Mouse (Mus musculus) megakaryocyte progenitor cell, adult 5-6 weeks (primary cell): ENCODE measurements around the gene Gm21992. TPM values are rescaled to one million over a fixed set of nuclear protein-coding genes. Genes with fewer than 3 reads are reported as not detected.

Experiments
- ATAC-seq: replicated peaks from 2 replicates; pipeline ENCODE4 v1.8.0; 2016; ENCODE audit warnings: mild to moderate bottlenecking, moderate TSS enrichment, inconsistent platforms; ENCODE audit not compliant: poor library complexity
- total RNA-seq, 2 experiments: library from RNA; stranded (forward) in 1 of 2; stranded (reverse) in 1 of 2; fragments of 157-497, 149-512 nt in 1 of 2; fragments of 200-1000 nt in 1 of 2; gene quantifications; 2 replicates each; pipeline versions ENCODE4 v1.2.3 to v1.2.4; 2015 to 2017

Gene Gm21992
- 23.2 and 23.5 TPM in 2 replicates for total RNA-seq (2015)
- total RNA-seq (2017): 18.2 and 35.5 TPM in 2 replicates

- ATAC-seq: peak; percentile 92
These were observed at the start of gene Gm21992, which contains the start of gene Rbm14 for GRCm38 (mm10) chr19:4811063-4811908. Gm21992 (minus strand) TSS chr19:4811612. Rbm14 (minus strand) TSS chr19:4811634.

GRCm38 (mm10) chr19:4859081-4859480 lies 47.7 kb upstream of the Gm21992 start:
- peak; percentile 96 for ATAC-seq

- no peak for ATAC-seq
These were observed 44.5 kb upstream of the Gm21992 start for GRCm38 (mm10) chr19:4855951-4856350.

GRCm38 (mm10) chr19:4855470-4855820 lies 44.0 kb upstream of the Gm21992 start:
- ATAC-seq: no peak

GRCm38 (mm10) chr19:4854552-4855469 lies 43.4 kb upstream of the Gm21992 start, which contains the start of gene Ctsf:
Ctsf (plus strand) TSS chr19:4855130.
- peak; percentile 54 for ATAC-seq

- no peak for ATAC-seq
These were observed 38.9 kb upstream of the Gm21992 start for GRCm38 (mm10) chr19:4850281-4850680.

GRCm38 (mm10) chr19:4849800-4850199 lies 38.4 kb upstream of the Gm21992 start:
- no peak for ATAC-seq

- ATAC-seq: peak; percentile 83
These were observed 36.1 kb upstream of the Gm21992 start for GRCm38 (mm10) chr19:4847490-4847889.

- ATAC-seq: no peak
These were observed 34.4 kb upstream of the Gm21992 start for GRCm38 (mm10) chr19:4845846-4846245.

GRCm38 (mm10) chr19:4842611-4843010 lies 31.2 kb upstream of the Gm21992 start:
- ATAC-seq: no peak

- ATAC-seq: no peak
These were observed 29.4 kb upstream of the Gm21992 start for GRCm38 (mm10) chr19:4840848-4841247.

GRCm38 (mm10) chr19:4839149-4839548 lies 27.7 kb upstream of the Gm21992 start, which contains the start of the genes Ccs and Ccdc87:
Ccs (minus strand) TSS chr19:4839332.
Ccdc87 (plus strand) TSS chr19:4839366.
- peak; percentile 98 for ATAC-seq

GRCm38 (mm10) chr19:4838526-4839140 lies 27.2 kb upstream of the Gm21992 start:
- no peak for ATAC-seq

GRCm38 (mm10) chr19:4837049-4837448 lies 25.6 kb upstream of the Gm21992 start:
- no peak for ATAC-seq

- no peak for ATAC-seq
These were observed 24.7 kb upstream of the Gm21992 start for GRCm38 (mm10) chr19:4836096-4836495.

GRCm38 (mm10) chr19:4833977-4834376 lies 22.6 kb upstream of the Gm21992 start:
- ATAC-seq: no peak

GRCm38 (mm10) chr19:4829156-4829555 lies 17.7 kb upstream of the Gm21992 start:
- ATAC-seq: no peak

GRCm38 (mm10) chr19:4828444-4829114 lies 17.2 kb upstream of the Gm21992 start:
- ATAC-seq: no peak

- ATAC-seq: no peak
These were observed 9.4 kb upstream of the Gm21992 start for GRCm38 (mm10) chr19:4820678-4821303.
